ENCODE assay signal across 10 mouse cellular contexts in genomic region chr2:27390325-27390724, GRCm38 (mm10). TPM values are rescaled to one million over a fixed set of nuclear protein-coding genes. Genes with fewer than 3 reads are reported as not detected.
DNase-seq lines count a peak whose midpoint lies in the region; ATAC-seq and TF ChIP-seq lines count a peak whose summit lies in the region.
"Had no signal": no experiment of that assay in that cellular context is flagged by ENCODE, and none has a peak within 500 bp of the region (broad histone marks: within the 10 kb centered on the region; RNA-seq: fewer than 3 reads in every experiment).

No protein-coding gene starts in this region.

- no peak for TF ChIP-seq CTCF in liver, adult 2 months (IDR thresholded peaks at IDR 0.05; ENCODE audit: low read depth, low read length)
- no peak for TF ChIP-seq CTCF in small intestine, adult 2 months (IDR thresholded peaks at IDR 0.05; ENCODE audit: extremely low read depth, insufficient read length, insufficient replicate concordance, low read depth, low read length)

- TF ChIP-seq POLR2A in liver, adult 2 months (IDR thresholded peaks at IDR 0.05; ENCODE audit: extremely low read depth, insufficient read depth, low read length), result no peak
- no peak for TF ChIP-seq POLR2A in small intestine, adult 2 months (IDR thresholded peaks at IDR 0.05; ENCODE audit: low read depth, low read length)

- no peaks in the 10 kb centered on the region for H3K36me3 ChIP-seq in liver, adult 2 months (ENCODE audit: control insufficient read depth, insufficient read depth, low read length)
- no peaks in the 10 kb centered on the region for H3K36me3 ChIP-seq in intestine, embryonic 15.5 days
- 0 out of 2 replicates have a peak, but pooled peaks cover 7% of the 10 kb centered on the region for H3K36me3 ChIP-seq in kidney, embryonic 16.5 days (ENCODE audit: insufficient read depth, low read length)
- peaks cover 3% of the 10 kb centered on the region; the same call in 1 of the 2 replicates for H3K36me3 ChIP-seq in small intestine, adult 2 months (ENCODE audit: control insufficient read depth, insufficient read depth, low read length)
- H3K36me3 ChIP-seq: hindbrain, embryonic 15.5 days had no signal

- no peaks in the 10 kb centered on the region for H3K27me3 ChIP-seq in liver, adult 2 months (ENCODE audit: control insufficient read depth, insufficient read depth, low read length)
- H3K27me3 ChIP-seq in intestine, embryonic 15.5 days (replicated peaks), result no peaks in the 10 kb centered on the region
- no peaks in the 10 kb centered on the region for H3K27me3 ChIP-seq in kidney, embryonic 16.5 days (ENCODE audit: insufficient read depth, low read length)
- H3K27me3 ChIP-seq in small intestine, adult 2 months (ENCODE audit: control insufficient read depth, insufficient read depth, low read length), result no peaks in the 10 kb centered on the region
- H3K27me3 ChIP-seq: hindbrain, embryonic 15.5 days had no signal

- peaks cover 34% of the 10 kb centered on the region for H3K4me1 ChIP-seq in liver, adult 2 months (ENCODE audit: control insufficient read depth, insufficient read depth, low read length)
- H3K4me1 ChIP-seq in intestine, embryonic 15.5 days (replicated peaks), result peaks cover 43% of the 10 kb centered on the region
- H3K4me1 ChIP-seq in kidney, embryonic 16.5 days (ENCODE audit: insufficient read depth, low read length), result peaks cover 42% of the 10 kb centered on the region
- peaks cover 43% of the 10 kb centered on the region for H3K4me1 ChIP-seq in small intestine, adult 2 months (ENCODE audit: control insufficient read depth, insufficient read depth, insufficient read length, low read length)

- no peak overlapping the region for H3K9ac ChIP-seq in liver, adult 2 months (ENCODE audit: low read depth, low read length)
- no peak overlapping the region for H3K9ac ChIP-seq in intestine, embryonic 15.5 days
- no peak overlapping the region for H3K9ac ChIP-seq in kidney, embryonic 16.5 days (replicated peaks; ENCODE audit: low read length)
- H3K9ac ChIP-seq: hindbrain, embryonic 15.5 days had no signal

- 47% methylated on average over 8 of the region's 8 CpGs for WGBS in liver, adult 2 months
- WGBS in intestine, embryonic 15.5 days, result 57% methylated on average over 8 of the region's 8 CpGs
- 59% methylated on average over 8 of the region's 8 CpGs for WGBS in kidney, embryonic 16.5 days
- WGBS in small intestine, adult 2 months, result 41% methylated on average over 8 of the region's 8 CpGs

- 0 out of 2 replicates have a peak overlapping the region, but pooled peaks have one; percentile 17 for H3K4me2 ChIP-seq in intestine, embryonic 15.5 days (replicated peaks)
- H3K4me2 ChIP-seq in kidney, embryonic 16.5 days (replicated peaks; ENCODE audit: low read depth, low read length), result no peak overlapping the region
- H3K4me2 ChIP-seq: hindbrain, embryonic 15.5 days had no signal

- no peaks in the 10 kb centered on the region for H3K9me3 ChIP-seq in intestine, embryonic 15.5 days
- no peaks in the 10 kb centered on the region for H3K9me3 ChIP-seq in kidney, embryonic 16.5 days (ENCODE audit: low read length)
- H3K9me3 ChIP-seq: hindbrain, embryonic 15.5 days had no signal

- peak overlapping the region; percentile 19; the same call in 1 of the 2 replicates for H3K27ac ChIP-seq in liver, adult 2 months (replicated peaks; ENCODE audit: insufficient read depth, low read depth, low read length)
- peak overlapping the region; percentile 73 for H3K27ac ChIP-seq in intestine, embryonic 15.5 days
- H3K27ac ChIP-seq in kidney, embryonic 16.5 days (ENCODE audit: low read length), result peak overlapping the region; percentile 63; the same call in 1 of the 2 replicates
- peak overlapping the region; percentile 96 for H3K27ac ChIP-seq in small intestine, adult 2 months (ENCODE audit: insufficient read depth, low read depth, low read length)
- H3K27ac ChIP-seq: hindbrain, embryonic 15.5 days had no signal

- ATAC-seq in intestine, embryonic 15.5 days, result peak; percentile 79
- peak; percentile 56; the same call in 1 of the 2 replicates for ATAC-seq in kidney, embryonic 16.5 days (ENCODE audit: low FRiP score, low TSS enrichment)

- peak; percentile 84 for DNase-seq in liver, adult 2 months (ENCODE audit: extremely low read depth, low read depth, low spot score)
- no peak for DNase-seq in liver
- DNase-seq in layer of hippocampus, postnatal 10 days (ENCODE audit: low spot score in 2 of 2), result no peak
- DNase-seq in thymus, postnatal 25 days, result no peak
- DNase-seq: cerebellum, adult 9-10 months; right cerebral cortex, adult 18-20 months had no signal

- H3K79me2 ChIP-seq in liver, adult 2 months (ENCODE audit: control insufficient read depth, insufficient read depth, low read length), result peaks cover 48% of the 10 kb centered on the region

- H3K4me3 ChIP-seq in liver, adult 2 months (ENCODE audit: insufficient read depth, low read depth, low read length), result no peak overlapping the region
- H3K4me3 ChIP-seq in intestine, embryonic 15.5 days (replicated peaks), result no peak overlapping the region
- no peak overlapping the region for H3K4me3 ChIP-seq in kidney, embryonic 16.5 days (ENCODE audit: low read length)
- peak overlapping the region; percentile 3; the same call in 1 of the 2 replicates for H3K4me3 ChIP-seq in small intestine, adult 2 months (ENCODE audit: low read depth, low read length)
- H3K4me3 ChIP-seq: hindbrain, embryonic 15.5 days had no signal

RNA-seq across cellular contexts. Expression of gene Vav2, which starts 36.5 kb away (rescaled TPM):
- total RNA-seq in liver, adult 2 months (2014; rRNA removed), result 17.6 and 22.1 TPM in 2 replicates
- 25.1 and 26.0 TPM in 2 replicates for polyA plus RNA-seq in liver, adult 2 months (2012; rRNA removed)
- polyA plus RNA-seq in intestine, embryonic 15.5 days (2015; fragmentation: Nextera tagmentation; extraction: Ambion mirVana), result 5.4 and 6.1 TPM in 2 replicates
- 7.1 TPM in 2 replicates for polyA plus RNA-seq in kidney, embryonic 16.5 days (2015; fragmentation: Nextera tagmentation; extraction: Ambion mirVana)
- polyA plus RNA-seq in small intestine, adult 2 months (2012; rRNA removed), result 21.8 and 59.5 TPM in 2 replicates
- total RNA-seq in layer of hippocampus, postnatal 10 days (2021), result 10 to 100 TPM; 30.3 to 33.4 TPM

RNA-seq across cellular contexts. Expression of gene Brd3os, which starts 51.8 kb away (rescaled TPM):
- 0.09 and 0.40 TPM in 2 replicates for total RNA-seq in liver, adult 2 months (2014; rRNA removed)
- 0.61 and 0.82 TPM in 2 replicates for polyA plus RNA-seq in liver, adult 2 months (2012; rRNA removed)
- 4.8 and 6.1 TPM in 2 replicates for polyA plus RNA-seq in intestine, embryonic 15.5 days (2015; fragmentation: Nextera tagmentation; extraction: Ambion mirVana)
- polyA plus RNA-seq in kidney, embryonic 16.5 days (2015; fragmentation: Nextera tagmentation; extraction: Ambion mirVana), result 13.1 and 13.7 TPM in 2 replicates
- polyA plus RNA-seq in small intestine, adult 2 months (2012; rRNA removed), result 0.81 and 1.4 TPM in 2 replicates
- 10 to 100 TPM; 25.3 to 26.6 TPM for total RNA-seq in layer of hippocampus, postnatal 10 days (2021)

Comparison
In these comparisons a context has a peak if more than half of its experiments do, and no peak if none do; other contexts are left out.
1. H3K27ac ChIP-seq: peak in every context shown above with its lines; median percentile 96 in small intestine, adult 2 months; 73 in intestine, embryonic 15.5 days; 63 in kidney, embryonic 16.5 days; 19 in liver, adult 2 months.